8 mouse cellular contexts compared by ENCODE assay signal in genomic region chr7:44336046-44337021, GRCm38 (mm10). TPM values are rescaled to one million over a fixed set of nuclear protein-coding genes. Genes with fewer than 3 reads are reported as not detected.
DNase-seq lines count a peak whose midpoint lies in the region; ATAC-seq and TF ChIP-seq lines count a peak whose summit lies in the region.

No protein-coding gene starts in this region.

- no peaks in the 10 kb centered on the region for H3K9me3 ChIP-seq in kidney, postnatal 0 days (replicated peaks; ENCODE audit: low read length)
- H3K9me3 ChIP-seq in intestine, embryonic 14.5 days (ENCODE audit: control insufficient read depth, low read length), result no peaks in the 10 kb centered on the region
- H3K9me3 ChIP-seq in neural tube, embryonic 15.5 days (replicated peaks), result no peaks in the 10 kb centered on the region

- H3K4me2 ChIP-seq in kidney, postnatal 0 days (ENCODE audit: low read length), result peak overlapping the region; percentile 66
- H3K4me2 ChIP-seq in intestine, embryonic 14.5 days (ENCODE audit: low read length), result peak overlapping the region; percentile 64
- H3K4me2 ChIP-seq in neural tube, embryonic 15.5 days, result peak overlapping the region; percentile 83

- TF ChIP-seq POLR2A in kidney, adult 2 months (IDR thresholded peaks at IDR 0.05; ENCODE audit: low read depth, low read length), result no peak
- TF ChIP-seq POLR2A in heart, adult 2 months (IDR thresholded peaks at IDR 0.05; ENCODE audit: insufficient read depth, low read depth, low read length), result no peak

- H3K79me2 ChIP-seq in heart, adult 2 months (replicated peaks; ENCODE audit: control insufficient read depth, insufficient read depth, low read length), result no peaks in the 10 kb centered on the region

- H3K4me1 ChIP-seq in kidney, postnatal 0 days (replicated peaks; ENCODE audit: insufficient read depth, low read length), result no peaks in the 10 kb centered on the region; the same call in 1 of the 2 replicates
- H3K4me1 ChIP-seq in kidney, adult 2 months (ENCODE audit: control insufficient read depth, insufficient read depth, low read length), result no peaks in the 10 kb centered on the region
- no peaks in the 10 kb centered on the region; the same call in 1 of the 2 replicates for H3K4me1 ChIP-seq in intestine, embryonic 14.5 days (replicated peaks; ENCODE audit: control insufficient read depth, insufficient read depth, low read length)
- peaks cover 27% of the 10 kb centered on the region for H3K4me1 ChIP-seq in neural tube, embryonic 15.5 days
- no peaks in the 10 kb centered on the region for H3K4me1 ChIP-seq in heart, adult 2 months (ENCODE audit: control insufficient read depth, insufficient read depth, low read length)

- TF ChIP-seq EP300 in heart, adult 2 months (IDR thresholded peaks at IDR 0.05; ENCODE audit: insufficient read depth, low read depth, low read length), result no peak

- intact Hi-C loops in heart, adult 2 months (cut with DNase I), result no loop called here

- H3K36me3 ChIP-seq in kidney, postnatal 0 days (ENCODE audit: insufficient read depth, low read length), result no peaks in the 10 kb centered on the region
- no peaks in the 10 kb centered on the region for H3K36me3 ChIP-seq in kidney, adult 2 months (ENCODE audit: control insufficient read depth, insufficient read depth, low read length)
- no peaks in the 10 kb centered on the region for H3K36me3 ChIP-seq in intestine, embryonic 14.5 days (ENCODE audit: control insufficient read depth, insufficient read depth, low read length)
- H3K36me3 ChIP-seq in neural tube, embryonic 15.5 days, result peaks cover 13% of the 10 kb centered on the region
- H3K36me3 ChIP-seq in heart, adult 2 months (ENCODE audit: control insufficient read depth, insufficient read depth, low read length), result no peaks in the 10 kb centered on the region

- peaks cover 32% of the 10 kb centered on the region for H3K27me3 ChIP-seq in kidney, postnatal 0 days (ENCODE audit: insufficient read depth, low read length)
- no peaks in the 10 kb centered on the region for H3K27me3 ChIP-seq in kidney, adult 2 months (replicated peaks; ENCODE audit: control insufficient read depth, insufficient read depth, low read length)
- H3K27me3 ChIP-seq in intestine, embryonic 14.5 days (replicated peaks; ENCODE audit: control insufficient read depth, insufficient read depth, low read length), result peaks cover 50% of the 10 kb centered on the region
- H3K27me3 ChIP-seq in neural tube, embryonic 15.5 days (replicated peaks), result no peaks in the 10 kb centered on the region; the same call in 1 of the 2 replicates
- H3K27me3 ChIP-seq in heart, adult 2 months (ENCODE audit: control insufficient read depth, insufficient read depth, low read length), result peaks cover 6% of the 10 kb centered on the region

- DNase-seq in kidney, postnatal 0 days (ENCODE audit: low spot score), result no peak
- DNase-seq in kidney, adult 2 months, result no peak
- peak; percentile 71 to 72 for DNase-seq in cerebellum, postnatal 10 days
- no peak for DNase-seq in intestine, embryonic 14.5 days (ENCODE audit: low spot score)
- no peak for DNase-seq in embryo, embryonic 10.5 days (ENCODE audit: low spot score)
- DNase-seq in adrenal gland, postnatal 4 days (ENCODE audit: low spot score in 2 of 2), result no peak
- no peak for DNase-seq in heart, adult 2 months

- ATAC-seq in kidney, postnatal 0 days (replicated peaks; ENCODE audit: low FRiP score, low read depth), result 0 out of 2 replicates have a peak, but pooled peaks have one; percentile 18
- ATAC-seq in intestine, embryonic 14.5 days (replicated peaks; ENCODE audit: low FRiP score, low TSS enrichment, low read depth), result peak; percentile 19; the same call in 1 of the 2 replicates
- ATAC-seq in neural tube, embryonic 15.5 days (ENCODE audit: low FRiP score), result peak; percentile 81

- 2% methylated on average over 43 of the region's 54 CpGs for WGBS in kidney, postnatal 0 days
- 2% methylated on average over 47 of the region's 54 CpGs for WGBS in kidney, adult 2 months
- WGBS in intestine, embryonic 14.5 days, result 4% methylated on average over 36 of the region's 54 CpGs
- WGBS in neural tube, embryonic 15.5 days, result under 1% methylated on average over 42 of the region's 54 CpGs
- WGBS in heart, adult 2 months, result 6% methylated on average over 35 of the region's 54 CpGs

- peak overlapping the region; percentile 35 for H3K4me3 ChIP-seq in kidney, postnatal 0 days (replicated peaks; ENCODE audit: low read depth, low read length)
- no peak overlapping the region for H3K4me3 ChIP-seq in kidney, adult 2 months (ENCODE audit: insufficient read depth, low read depth, low read length)
- peak overlapping the region; percentile 31 for H3K4me3 ChIP-seq in intestine, embryonic 14.5 days (ENCODE audit: low read depth, low read length)
- peak overlapping the region; percentile 54 for H3K4me3 ChIP-seq in neural tube, embryonic 15.5 days (replicated peaks)
- no peak overlapping the region for H3K4me3 ChIP-seq in heart, adult 2 months

- no peak overlapping the region for H3K27ac ChIP-seq in kidney, postnatal 0 days
- no peak overlapping the region for H3K27ac ChIP-seq in kidney, adult 2 months (ENCODE audit: insufficient read depth, low read depth, low read length)
- H3K27ac ChIP-seq in intestine, embryonic 14.5 days (ENCODE audit: low read depth), result no peak overlapping the region
- H3K27ac ChIP-seq in neural tube, embryonic 15.5 days (replicated peaks), result peak overlapping the region; percentile 91
- H3K27ac ChIP-seq in heart, adult 2 months, result no peak overlapping the region

- no peak overlapping the region for H3K9ac ChIP-seq in kidney, postnatal 0 days (ENCODE audit: low read depth, low read length)
- H3K9ac ChIP-seq in intestine, embryonic 14.5 days (ENCODE audit: low read length), result no peak overlapping the region
- H3K9ac ChIP-seq in neural tube, embryonic 15.5 days (replicated peaks), result peak overlapping the region; percentile 74
- no peak overlapping the region for H3K9ac ChIP-seq in heart, adult 2 months (ENCODE audit: low read depth, low read length)

- TF ChIP-seq CTCF in kidney, postnatal 0 days (IDR thresholded peaks at IDR 0.05; ENCODE audit: low read depth), result no peak
- TF ChIP-seq CTCF in kidney, adult 2 months (conservative IDR thresholded peaks at IDR 0.05; ENCODE audit: insufficient read depth, insufficient read length, low read depth, low read length), result no peak
- TF ChIP-seq CTCF in heart, adult 2 months (IDR thresholded peaks at IDR 0.05), result no peak

RNA-seq across cellular contexts. Expression of gene Shank1, which starts 26.3 kb away (rescaled TPM):
- polyA plus RNA-seq in kidney, postnatal 0 days (2015; fragmentation: Nextera tagmentation; extraction: Ambion mirVana), result 0.68 and 1.1 TPM in 2 replicates
- polyA plus RNA-seq in kidney, adult 2 months (2012; rRNA removed), result 0.43 and 0.66 TPM in 2 replicates
- 3.0 and 3.3 TPM in 2 replicates for polyA plus RNA-seq in intestine, embryonic 14.5 days (2014; fragmentation: Nextera tagmentation; extraction: Ambion mirVana)
- polyA plus RNA-seq in neural tube, embryonic 15.5 days (2015; fragmentation: Nextera tagmentation; extraction: Ambion mirVana), result 38.1 and 47.6 TPM in 2 replicates
- 10 to 100 TPM; 12.0 to 16.9 TPM for total RNA-seq in adrenal gland, postnatal 4 days (2021)
- 1 to 10 TPM; 1.2 to 2.3 TPM for total RNA-seq in heart, adult 2 months (2021)
- 0.94 and 1.1 TPM in 2 replicates for polyA plus RNA-seq in heart, adult 2 months (2012; rRNA removed)

RNA-seq across cellular contexts. Expression of gene Clec11a, which starts 29.6 kb away (rescaled TPM):
- 5.1 and 6.0 TPM in 2 replicates for polyA plus RNA-seq in kidney, postnatal 0 days (2015; fragmentation: Nextera tagmentation; extraction: Ambion mirVana)
- 6.4 and 8.1 TPM in 2 replicates for polyA plus RNA-seq in kidney, adult 2 months (2012; rRNA removed)
- polyA plus RNA-seq in intestine, embryonic 14.5 days (2014; fragmentation: Nextera tagmentation; extraction: Ambion mirVana), result 5.4 and 6.3 TPM in 2 replicates
- 4.8 and 5.5 TPM in 2 replicates for polyA plus RNA-seq in neural tube, embryonic 15.5 days (2015; fragmentation: Nextera tagmentation; extraction: Ambion mirVana)
- 1 to 10 TPM; 6.0 to 7.1 TPM for total RNA-seq in adrenal gland, postnatal 4 days (2021)
- total RNA-seq in heart, adult 2 months (2021), result 1 to 10 TPM in 1 of 2 experiments, under 1 TPM in 1; 0.60 to 1.1 TPM
- polyA plus RNA-seq in heart, adult 2 months (2012; rRNA removed), result 1.8 and 2.0 TPM in 2 replicates

RNA-seq across cellular contexts. Expression of gene Syt3, which starts 47.6 kb away (rescaled TPM):
- 3.3 and 3.5 TPM in 2 replicates for polyA plus RNA-seq in kidney, postnatal 0 days (2015; fragmentation: Nextera tagmentation; extraction: Ambion mirVana)
- polyA plus RNA-seq in kidney, adult 2 months (2012; rRNA removed), result 12.0 and 12.9 TPM in 2 replicates
- polyA plus RNA-seq in intestine, embryonic 14.5 days (2014; fragmentation: Nextera tagmentation; extraction: Ambion mirVana), result 1.6 and 1.7 TPM in 2 replicates
- polyA plus RNA-seq in neural tube, embryonic 15.5 days (2015; fragmentation: Nextera tagmentation; extraction: Ambion mirVana), result 67.0 and 75.4 TPM in 2 replicates
- total RNA-seq in adrenal gland, postnatal 4 days (2021), result 1 to 10 TPM; 3.6 to 4.4 TPM
- total RNA-seq in heart, adult 2 months (2021), result 1 to 10 TPM; 1.4 to 2.5 TPM
- polyA plus RNA-seq in heart, adult 2 months (2012; rRNA removed), result 3.1 and 3.2 TPM in 2 replicates

RNA-seq across cellular contexts. Expression of gene 1700008O03Rik, which starts 49.3 kb away (rescaled TPM):
- 1.3 and 1.4 TPM in 2 replicates for polyA plus RNA-seq in kidney, postnatal 0 days (2015; fragmentation: Nextera tagmentation; extraction: Ambion mirVana)
- 0.69 and 0.75 TPM in 2 replicates for polyA plus RNA-seq in kidney, adult 2 months (2012; rRNA removed)
- 1.5 and 1.6 TPM in 2 replicates for polyA plus RNA-seq in intestine, embryonic 14.5 days (2014; fragmentation: Nextera tagmentation; extraction: Ambion mirVana)
- polyA plus RNA-seq in neural tube, embryonic 15.5 days (2015; fragmentation: Nextera tagmentation; extraction: Ambion mirVana), result 2.5 and 3.4 TPM in 2 replicates
- total RNA-seq in adrenal gland, postnatal 4 days (2021), result 1 to 10 TPM; 1.0 to 2.0 TPM
- under 1 TPM; 0.21 to 0.25 TPM for total RNA-seq in heart, adult 2 months (2021)
- 0.12 and 0.47 TPM in 2 replicates for polyA plus RNA-seq in heart, adult 2 months (2012; rRNA removed)

Comparison
In these comparisons a context has a peak if more than half of its experiments do, and no peak if none do; other contexts are left out.
1. H3K4me3 ChIP-seq: peak in kidney, postnatal 0 days (single experiment), intestine, embryonic 14.5 days (single experiment) and neural tube, embryonic 15.5 days (single experiment); none in kidney, adult 2 months (single experiment) and heart, adult 2 months (single experiment).
2. ATAC-seq: peak in every context shown above with its lines; median percentile 81 in neural tube, embryonic 15.5 days; 19 in intestine, embryonic 14.5 days; 18 in kidney, postnatal 0 days.
3. DNase-seq: peak in cerebellum, postnatal 10 days (2 of 2); none in kidney, postnatal 0 days (single experiment), kidney, adult 2 months (single experiment), intestine, embryonic 14.5 days (single experiment), embryo, embryonic 10.5 days (single experiment), adrenal gland, postnatal 4 days (0 of 2) and heart, adult 2 months (0 of 2).
4. Peak in every context shown above with its lines, with median percentiles within 50 percentile points of each other: H3K4me2 ChIP-seq.